Mouse (Mus musculus): ENCODE data around the gene Ccdc69.

The Ccdc69 gene

DNA sequence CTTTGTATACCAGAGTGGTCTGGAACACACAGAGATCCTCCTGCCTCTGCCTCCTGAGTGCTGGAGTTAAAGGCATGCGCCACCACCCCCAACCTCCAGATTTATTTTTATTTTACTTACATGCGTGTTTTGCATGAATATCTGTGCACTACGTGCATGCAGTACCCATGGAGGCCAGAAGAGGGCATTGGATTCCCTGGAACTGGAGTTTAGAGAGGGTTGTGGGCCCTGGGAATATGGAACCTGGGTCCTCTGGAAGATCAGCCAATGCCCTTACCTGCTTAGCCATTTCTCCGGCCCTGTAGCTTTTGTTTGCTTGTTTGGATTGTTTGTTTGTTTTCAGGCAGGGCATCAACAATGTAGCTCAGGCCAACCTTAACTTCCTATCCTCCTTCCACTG is 36.6 kb downstream of the Ccdc69 start:
- DNase-seq (ENCODE audit: low spot score in 2 of 2) = no peak

- peak; percentile 59 to 74 for DNase-seq (ENCODE audit: low spot score in 2 of 2)
Observed at GRCm38 (mm10) chr11:55039591-55039990, 38.3 kb downstream of the Ccdc69 start.

DNA sequence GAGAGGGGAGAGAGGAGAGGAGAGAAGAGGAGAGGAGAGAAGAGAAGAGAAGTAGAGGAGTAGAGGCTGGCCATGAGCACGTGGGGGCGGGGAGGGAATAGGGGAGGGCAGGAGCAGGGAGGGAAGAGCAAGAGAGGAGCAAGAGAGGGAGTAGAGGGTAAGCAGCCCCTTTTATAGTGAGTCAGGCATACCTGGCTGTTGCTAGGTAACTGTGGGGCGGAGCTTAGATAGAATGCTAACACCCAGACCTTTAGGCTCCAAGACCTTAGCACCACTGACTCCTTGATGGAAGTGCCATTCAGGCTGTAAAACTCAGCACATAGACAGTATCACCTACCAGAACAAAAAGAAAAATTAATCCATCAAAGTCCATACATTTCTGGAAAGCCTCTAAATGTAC is 41.3 kb downstream of the Ccdc69 start:
- no peak for DNase-seq (ENCODE audit: low spot score in 2 of 2)

DNA sequence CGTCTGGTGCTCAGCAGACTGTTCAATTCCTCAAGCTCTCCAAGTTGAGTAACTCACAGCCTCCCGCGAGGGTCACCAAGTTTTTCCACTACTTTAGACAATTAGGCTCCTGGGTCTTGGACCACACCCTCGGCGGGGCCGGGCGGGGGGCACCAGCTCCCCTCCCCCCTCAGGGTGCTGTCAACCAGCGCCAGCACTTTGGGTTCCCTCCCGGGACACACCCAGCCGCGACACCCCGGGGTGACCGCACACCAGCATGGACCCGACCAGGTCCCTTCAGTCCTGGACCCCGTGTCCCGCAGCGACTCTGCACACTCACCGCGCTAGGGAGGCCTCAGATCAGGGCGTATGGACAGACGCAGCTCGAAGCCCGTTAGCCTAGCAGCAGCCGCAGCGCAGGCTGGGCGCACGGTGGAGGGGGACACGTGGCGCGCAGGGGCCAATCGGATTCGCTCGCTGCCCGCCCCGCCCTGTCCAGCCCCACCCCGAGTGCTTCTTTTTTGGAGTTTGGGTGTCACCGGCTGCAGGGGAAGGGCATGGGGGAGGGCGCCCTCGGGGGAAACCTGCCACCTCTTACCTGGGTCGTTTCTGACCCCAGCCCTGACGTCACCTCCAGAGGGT is 44.8 kb downstream of the Ccdc69 start, which contains the start of gene Anxa6:
Gene Anxa6 (minus strand): TSS at position 406 of the 621 bp plus-strand sequence.
- DNase-seq (ENCODE audit: low spot score in 2 of 2) = peak; percentile 72 to 76

GRCm38 (mm10) chr11:55032286-55032685 is 45.6 kb downstream of the Ccdc69 start:
- no peak for DNase-seq (ENCODE audit: low spot score in 2 of 2)

DNA sequence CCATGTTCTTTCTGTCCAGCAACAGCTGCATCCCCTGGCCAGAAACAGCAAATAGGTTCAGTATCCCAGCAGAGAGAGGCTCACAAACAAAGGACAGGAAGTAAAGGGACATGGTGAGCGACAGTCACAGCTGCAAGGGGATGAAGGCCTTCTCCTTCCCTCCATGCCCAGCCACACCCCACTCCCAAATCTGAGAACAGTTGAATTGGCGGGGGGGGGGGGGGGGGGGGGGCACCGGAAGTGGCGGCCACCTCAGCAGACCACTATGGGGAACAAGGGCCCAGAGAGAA is 46.0 kb downstream of the Ccdc69 start:
- DNase-seq (ENCODE audit: low spot score in 2 of 2) = no peak

GRCm38 (mm10) chr11:55031211-55031990 is 46.5 kb downstream of the Ccdc69 start:
- no peak for DNase-seq (ENCODE audit: low spot score in 2 of 2)

DNA sequence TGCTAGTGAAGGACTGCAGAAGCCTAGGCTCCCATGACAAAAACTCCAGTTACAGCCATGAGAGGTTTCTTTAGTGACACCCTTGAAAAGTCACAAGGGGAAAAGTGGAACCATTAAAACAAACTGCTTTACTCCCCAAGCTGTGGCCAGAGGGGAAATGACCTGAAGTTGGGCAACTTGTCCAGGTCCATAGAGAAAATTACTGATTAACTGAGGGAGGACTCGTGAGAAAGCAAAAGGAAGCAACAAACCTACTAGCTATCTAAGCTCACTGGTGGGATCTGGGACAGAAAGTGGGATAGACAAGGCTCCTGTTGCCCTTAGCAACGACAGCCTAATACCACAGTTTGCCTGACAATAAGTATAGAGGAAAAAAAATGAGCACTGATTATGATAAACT is 49.4 kb downstream of the Ccdc69 start:
- no peak for DNase-seq (ENCODE audit: low spot score in 2 of 2)

DNA sequence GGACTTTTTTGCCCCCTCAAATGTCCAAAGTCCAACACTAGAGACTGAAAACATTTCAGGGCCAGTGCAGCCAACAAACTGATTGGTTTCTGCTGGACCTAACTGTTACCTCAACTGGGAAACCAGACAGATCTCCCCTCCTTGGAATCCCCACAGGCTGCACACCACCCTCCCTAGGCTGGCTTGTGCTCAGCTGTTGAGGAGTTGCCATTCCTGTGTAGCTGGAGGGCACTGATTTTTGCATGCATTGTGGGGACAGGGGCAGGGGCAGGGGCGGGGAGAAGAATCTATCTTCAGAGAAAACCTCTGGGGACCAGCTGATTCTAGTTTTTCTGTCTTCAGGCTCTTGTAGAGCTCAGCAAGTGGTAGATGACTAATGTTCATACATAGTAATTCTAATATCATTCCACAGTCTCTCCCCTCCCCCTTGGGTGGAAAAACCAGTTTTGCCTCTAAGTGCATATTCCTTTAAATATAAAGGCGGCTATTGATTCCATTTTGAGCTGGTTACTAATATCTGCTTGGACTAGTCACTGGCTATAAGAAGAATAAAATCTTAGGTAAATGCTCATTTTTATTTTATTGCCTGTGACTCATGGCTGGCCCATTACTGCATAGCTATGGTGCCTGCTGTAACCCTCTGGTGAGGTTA is 50.6 kb downstream of the Ccdc69 start:
- DNase-seq (ENCODE audit: low spot score in 2 of 2) = peak; percentile 20 to 53

GRCm38 (mm10) chr11:55025896-55026295 is 52.0 kb downstream of the Ccdc69 start:
- peak in 1 of 2 experiments; percentile 27 for DNase-seq (ENCODE audit: low spot score in 2 of 2)

DNA sequence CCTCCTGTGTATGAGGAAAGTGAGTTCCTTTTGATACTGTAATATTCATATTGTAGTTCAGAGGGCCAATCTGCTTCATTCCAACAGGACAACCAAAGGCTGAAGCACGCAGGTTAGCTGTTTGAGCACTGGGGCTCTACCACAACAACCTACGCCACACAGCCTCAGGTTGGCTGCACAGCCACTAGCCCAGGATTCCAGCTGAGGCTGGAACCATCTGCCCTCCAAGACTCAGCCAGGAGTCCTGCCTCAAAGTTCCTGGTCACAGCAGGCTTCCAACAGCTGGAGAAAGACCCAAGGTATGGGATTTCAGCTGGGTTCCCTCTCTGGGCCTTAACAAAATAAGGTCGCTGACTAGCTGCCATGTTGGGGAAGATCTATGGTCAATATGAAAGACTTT is 54.3 kb downstream of the Ccdc69 start:
- DNase-seq (ENCODE audit: low spot score in 2 of 2) = no peak

DNA sequence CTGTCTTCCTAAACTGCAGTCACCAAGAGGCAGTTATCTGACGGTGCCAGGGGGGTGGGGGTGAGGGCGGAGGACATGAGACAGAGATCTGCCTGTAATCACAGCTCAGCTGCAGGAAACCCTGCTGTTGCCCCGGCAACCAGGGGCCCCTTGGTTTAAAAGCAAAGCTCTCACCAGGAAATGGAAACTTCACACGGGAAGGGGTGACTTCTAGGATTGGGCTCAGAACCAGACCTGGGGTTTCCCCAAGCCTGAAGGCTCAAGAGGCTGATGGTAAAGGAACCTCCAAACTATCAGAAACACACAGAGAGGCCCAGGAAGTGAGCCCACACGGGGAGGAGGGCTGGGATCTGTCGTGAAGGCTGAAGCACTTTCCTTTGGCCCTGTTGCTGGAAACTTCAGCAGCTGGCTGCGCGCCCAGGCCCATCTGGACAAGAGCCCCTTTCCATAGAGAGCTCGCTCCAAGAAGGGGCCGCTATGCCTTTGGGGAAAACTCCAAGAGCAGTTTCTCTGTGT is 54.8 kb downstream of the Ccdc69 start:
- DNase-seq (ENCODE audit: low spot score in 2 of 2) = peak; percentile 35 to 73

DNA sequence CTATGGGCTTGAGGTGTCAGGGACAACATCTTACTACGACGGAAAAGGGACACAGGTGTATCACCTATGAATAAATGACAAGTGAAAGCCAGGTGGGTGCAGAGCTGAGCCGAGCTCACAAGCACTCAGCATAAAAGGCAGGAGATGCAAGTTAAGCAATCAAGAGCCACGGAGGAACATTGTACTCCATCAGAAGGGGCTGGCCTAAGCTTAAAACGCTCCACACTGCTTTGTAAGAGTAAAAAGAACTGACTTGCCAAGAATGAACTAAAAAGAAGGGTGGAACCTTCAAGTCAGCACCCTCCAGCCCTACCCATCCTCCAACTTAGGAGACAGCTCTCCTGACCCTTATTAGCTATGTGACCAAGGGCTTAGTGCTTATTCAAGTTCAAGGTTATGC is 55.4 kb downstream of the Ccdc69 start:
- no peak for DNase-seq (ENCODE audit: low spot score in 2 of 2)

DNA sequence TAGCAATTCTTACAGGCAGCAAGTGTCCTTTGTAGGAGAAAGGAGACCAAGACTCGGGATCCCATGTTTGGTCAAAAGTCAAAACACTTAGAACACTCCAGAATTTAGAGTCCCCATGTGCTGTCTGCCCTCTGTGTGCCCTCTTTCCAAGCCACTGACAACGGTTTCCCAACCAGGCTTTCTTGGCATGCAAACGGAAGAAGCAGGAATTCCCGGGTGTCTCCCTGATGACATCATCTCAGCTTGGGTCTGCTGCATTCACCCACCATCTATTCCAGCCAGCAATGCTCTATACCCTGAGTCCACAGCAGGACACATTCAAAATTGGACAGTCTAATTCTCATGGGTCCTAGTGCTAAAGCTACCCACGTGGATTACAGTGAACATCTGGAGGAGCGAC is 56.1 kb downstream of the Ccdc69 start:
- no peak for DNase-seq (ENCODE audit: low spot score in 2 of 2)

DNA sequence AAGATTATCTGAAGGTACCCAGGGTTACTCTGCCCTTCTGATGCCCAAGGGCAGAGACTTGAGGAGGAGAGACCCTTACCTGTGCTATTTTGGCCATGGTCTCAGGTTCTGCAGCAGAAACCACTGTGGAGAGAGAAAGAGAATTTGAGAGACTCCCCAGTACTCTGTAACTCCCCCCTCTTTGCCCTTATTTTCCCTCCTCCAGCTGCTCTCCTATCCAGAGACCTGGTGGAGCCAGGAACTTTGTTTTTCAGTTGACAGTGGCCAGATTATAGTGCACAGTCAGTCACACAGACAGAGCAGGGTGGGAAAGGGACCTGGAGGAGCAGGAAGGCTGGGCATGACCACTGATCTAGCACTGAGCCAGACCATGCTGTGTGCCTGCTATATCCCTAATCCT is 56.5 kb downstream of the Ccdc69 start:
- DNase-seq (ENCODE audit: low spot score in 2 of 2) = no peak

DNA sequence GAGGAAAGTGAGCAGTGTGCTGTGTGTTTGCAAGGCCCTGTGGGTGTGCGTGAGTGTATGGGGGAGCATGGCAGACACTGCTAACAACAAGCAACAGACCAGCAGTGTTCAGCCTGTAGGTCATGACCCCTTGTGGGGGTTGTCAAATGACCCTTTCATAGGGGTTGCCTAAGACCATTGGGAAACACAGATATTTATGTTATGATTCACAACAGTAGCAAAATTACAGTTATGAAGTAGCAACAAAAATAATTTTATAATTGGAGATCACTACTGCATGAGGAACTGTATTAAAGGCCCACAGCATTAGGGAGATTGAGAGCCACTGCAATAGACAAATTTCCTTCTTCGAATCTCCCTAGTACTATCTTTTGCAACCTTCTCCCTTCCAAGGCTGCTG is 58.2 kb downstream of the Ccdc69 start:
- DNase-seq (ENCODE audit: low spot score in 2 of 2) = no peak

- no peak for DNase-seq (ENCODE audit: low spot score in 2 of 2)
Observed at GRCm38 (mm10) chr11:55018034-55018433, 59.9 kb downstream of the Ccdc69 start.

- no peak for DNase-seq (ENCODE audit: low spot score in 2 of 2)
Observed at GRCm38 (mm10) chr11:55017201-55017600, 60.7 kb downstream of the Ccdc69 start.

- DNase-seq (ENCODE audit: low spot score in 2 of 2) = no peak
Observed at GRCm38 (mm10) chr11:55016758-55017157, 61.2 kb downstream of the Ccdc69 start.

DNA sequence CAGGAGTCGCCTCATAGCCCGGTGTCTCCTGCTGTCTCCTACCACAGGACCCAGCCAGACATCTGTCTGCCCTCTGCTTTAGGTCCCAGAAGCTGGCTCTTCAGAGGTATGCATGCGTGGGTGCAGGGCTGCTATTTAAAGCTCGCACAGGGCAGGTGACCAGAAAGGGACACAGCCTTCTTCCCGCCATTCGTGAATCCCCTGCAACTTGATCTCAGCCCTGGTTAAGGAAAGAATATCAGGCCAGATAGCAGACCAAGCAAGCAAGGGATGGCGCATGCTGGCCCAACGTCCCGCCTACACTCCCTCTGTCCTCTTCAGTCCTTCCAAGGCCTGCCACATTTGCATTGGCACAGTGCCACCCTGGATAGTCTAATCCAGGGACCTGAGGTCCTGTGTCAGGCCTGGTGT is 62.1 kb downstream of the Ccdc69 start:
- no peak for DNase-seq (ENCODE audit: low spot score in 2 of 2)

DNA sequence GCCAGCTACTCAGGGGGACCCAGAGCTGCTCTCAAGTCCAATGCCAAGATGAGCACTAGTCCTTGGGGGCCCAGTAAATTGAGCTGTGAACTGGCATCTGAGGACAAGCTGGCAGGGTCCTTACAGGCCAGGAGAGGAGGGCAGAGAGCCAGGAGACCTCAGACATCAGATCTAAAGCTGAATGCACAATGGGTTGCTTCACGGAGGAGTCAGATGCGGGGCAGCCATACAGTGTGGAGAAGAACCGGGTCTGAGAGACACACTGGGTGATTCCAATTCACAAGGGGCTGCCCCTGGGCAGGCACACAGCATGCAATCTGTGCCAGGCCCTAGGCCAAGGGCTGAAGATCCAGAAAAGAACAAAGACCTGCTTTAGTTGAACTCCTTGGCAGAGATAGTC is 62.7 kb downstream of the Ccdc69 start:
- no peak for DNase-seq (ENCODE audit: low spot score in 2 of 2)

DNA sequence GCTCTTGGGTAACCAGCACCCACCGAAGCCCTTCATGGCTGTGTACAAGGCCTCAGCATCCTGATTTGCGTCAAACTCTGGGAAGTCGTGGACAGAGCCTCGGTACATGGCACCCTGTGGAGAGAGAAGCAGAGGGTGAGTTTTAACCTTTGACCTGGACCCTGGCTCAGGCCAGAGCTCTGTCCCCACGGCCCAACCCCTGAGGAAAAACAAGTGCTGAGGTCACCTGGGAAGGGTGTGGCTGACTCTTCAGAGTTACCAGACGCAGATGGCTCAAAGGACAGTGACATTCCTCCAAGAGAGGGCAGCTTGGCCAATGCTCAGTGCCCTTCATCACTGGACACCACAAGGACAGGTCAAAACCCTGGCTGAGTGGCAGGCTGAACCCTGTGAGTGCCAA is 64.1 kb downstream of the Ccdc69 start:
- DNase-seq (ENCODE audit: low spot score in 2 of 2) = no peak

All from urinary bladder, adult 18-20 months (tissue).